Mouse (Mus musculus) 3T3-L1 (cell line): ENCODE data around the gene Chuk.
A peak's percentile ranks its signal among the peaks of the same experiment; 100 is the strongest.

Source experiments
- DNase-seq: peaks from one replicate; pipeline ENCODE4 v3.0.0-alpha.2; 2015; ENCODE audit warnings: low read depth, low spot score

Gene Chuk

GRCm38 (mm10) chr19:44107661-44108521, 611 bp upstream of the Chuk start:
- no peak for DNase-seq

- no peak for DNase-seq
Observed at GRCm38 (mm10) chr19:44104393-44104792, 2.9 kb downstream of the Chuk start.

- no peak for DNase-seq
Observed at GRCm38 (mm10) chr19:44103001-44103400, 4.3 kb downstream of the Chuk start.

- no peak for DNase-seq
Observed at GRCm38 (mm10) chr19:44100840-44101239, 6.4 kb downstream of the Chuk start.

- no peak for DNase-seq
Observed at GRCm38 (mm10) chr19:44086278-44086677, 21.0 kb downstream of the Chuk start.

GRCm38 (mm10) chr19:44080920-44081319, 26.4 kb downstream of the Chuk start:
- DNase-seq: no peak

GRCm38 (mm10) chr19:44080023-44080422, 27.3 kb downstream of the Chuk start:
- no peak for DNase-seq

- no peak for DNase-seq
Observed at GRCm38 (mm10) chr19:44077024-44077423, 30.3 kb downstream of the Chuk start.

GRCm38 (mm10) chr19:44076457-44076856, 30.8 kb downstream of the Chuk start:
- no peak for DNase-seq

GRCm38 (mm10) chr19:44074986-44075385, 32.3 kb downstream of the Chuk start:
- DNase-seq: no peak

GRCm38 (mm10) chr19:44071166-44071565, 36.1 kb downstream of the Chuk start:
- no peak for DNase-seq

GRCm38 (mm10) chr19:44069914-44070232, 37.4 kb downstream of the Chuk start:
- DNase-seq: no peak

GRCm38 (mm10) chr19:44069121-44069913, 38.0 kb downstream of the Chuk start, which contains the start of gene Erlin1:
TSS of gene Erlin1 (minus strand) at chr19:44069785.
- DNase-seq: peak; percentile 72

- DNase-seq: peak; percentile 58
Observed at GRCm38 (mm10) chr19:44068232-44068631, 39.0 kb downstream of the Chuk start.

GRCm38 (mm10) chr19:44067323-44068049, 39.8 kb downstream of the Chuk start:
- DNase-seq: peak; percentile 31

GRCm38 (mm10) chr19:44064734-44065133, 42.5 kb downstream of the Chuk start:
- no peak for DNase-seq

GRCm38 (mm10) chr19:44063773-44064172, 43.5 kb downstream of the Chuk start:
- no peak for DNase-seq

- DNase-seq: peak; percentile 69
Observed at GRCm38 (mm10) chr19:44060226-44060625, 47.1 kb downstream of the Chuk start.

GRCm38 (mm10) chr19:44055173-44055826, 52.0 kb downstream of the Chuk start:
- DNase-seq: no peak

GRCm38 (mm10) chr19:44050388-44050787, 56.9 kb downstream of the Chuk start:
- DNase-seq: no peak

- no peak for DNase-seq
Observed at GRCm38 (mm10) chr19:44049282-44049681, 58.0 kb downstream of the Chuk start.

GRCm38 (mm10) chr19:44045847-44046246, 61.4 kb downstream of the Chuk start:
- DNase-seq: no peak
